Mouse (Mus musculus): ENCODE results near the gene Zbtb20. TPM values are rescaled to one million over a fixed set of nuclear protein-coding genes. Genes with fewer than 3 reads are reported as not detected.

Gene Zbtb20
- total RNA-seq, 2 experiments from 2014 or later = 99.2 to 123 TPM

DNA sequence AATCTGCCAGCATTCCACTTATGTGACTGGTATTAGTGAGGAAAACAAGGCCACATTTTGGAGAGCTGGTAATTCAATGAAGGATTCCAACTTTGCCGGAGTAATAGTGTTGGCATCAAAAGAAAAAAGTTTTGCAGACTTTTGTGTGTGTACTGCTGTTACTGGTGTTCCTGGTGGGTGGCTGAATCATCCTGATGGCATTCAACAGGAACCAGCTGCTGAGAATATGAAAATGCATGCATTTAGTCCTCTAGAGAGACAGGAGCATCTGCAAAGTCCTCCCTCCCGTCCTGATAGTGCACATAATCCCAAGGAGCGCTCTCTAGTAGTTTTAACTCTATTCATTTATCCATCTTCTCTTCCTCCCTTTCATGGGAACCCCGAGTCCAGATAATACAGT lies 639.9 kb downstream of the Zbtb20 start:
- DNase-seq = no peak

DNA sequence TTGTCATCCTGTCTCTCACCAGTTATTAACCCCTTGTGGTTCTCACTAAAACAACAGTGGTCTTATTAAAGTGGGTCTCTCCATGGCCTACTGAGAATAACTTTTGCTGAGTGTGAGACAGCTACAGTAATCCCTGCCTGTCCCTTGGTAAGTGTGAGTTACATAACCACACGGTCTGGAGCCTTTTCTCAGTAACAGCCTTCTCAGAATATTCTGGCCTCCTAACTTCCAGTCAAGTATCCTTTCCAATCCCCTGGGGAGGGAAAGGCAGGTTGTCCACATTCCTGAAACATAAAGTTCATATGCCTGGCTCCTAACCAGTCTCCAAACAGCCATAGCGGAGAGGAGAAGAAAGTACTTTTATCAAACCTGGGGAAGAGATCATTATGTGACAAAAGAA lies 644.6 kb downstream of the Zbtb20 start:
- DNase-seq = no peak

DNA sequence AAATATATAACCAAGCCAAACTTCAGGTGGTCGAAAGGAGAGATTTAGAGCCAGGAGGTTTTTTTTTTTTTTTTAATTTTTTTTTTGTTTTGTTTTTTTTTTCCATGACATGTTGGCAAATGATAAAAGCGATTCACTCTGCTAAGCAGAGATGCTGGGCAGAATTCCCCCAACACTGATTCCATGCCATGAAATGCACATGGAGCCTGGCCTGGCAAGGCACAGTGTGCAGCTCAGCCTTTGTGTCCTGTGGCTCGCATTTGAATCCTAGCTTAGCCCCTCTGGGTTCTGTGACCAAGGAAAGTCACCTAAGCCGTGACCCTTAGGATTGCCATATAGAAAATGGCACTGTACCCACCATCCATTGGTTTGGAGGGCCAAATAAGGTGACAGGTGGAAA lies 646.8 kb downstream of the Zbtb20 start:
- no peak for DNase-seq

DNA sequence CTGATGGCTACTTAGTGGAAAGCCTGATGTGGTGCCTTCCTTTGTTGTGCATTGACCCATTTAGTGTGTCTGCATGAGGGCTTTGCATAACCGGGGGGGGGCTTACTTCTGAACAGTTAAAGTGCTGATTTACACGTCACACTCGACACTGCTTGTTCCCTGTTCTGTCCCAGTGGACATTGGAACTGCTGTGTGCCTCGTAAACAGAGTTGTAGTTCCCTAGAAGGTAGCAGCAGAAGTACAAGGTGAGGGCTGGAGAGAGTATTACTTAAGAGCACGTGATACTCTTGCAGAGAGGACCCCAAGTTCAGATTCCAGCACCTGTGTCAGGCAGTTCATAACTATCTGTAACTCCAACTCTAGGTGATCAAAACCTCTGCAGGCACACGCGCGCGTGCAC lies 648.5 kb downstream of the Zbtb20 start:
- DNase-seq = no peak

DNA sequence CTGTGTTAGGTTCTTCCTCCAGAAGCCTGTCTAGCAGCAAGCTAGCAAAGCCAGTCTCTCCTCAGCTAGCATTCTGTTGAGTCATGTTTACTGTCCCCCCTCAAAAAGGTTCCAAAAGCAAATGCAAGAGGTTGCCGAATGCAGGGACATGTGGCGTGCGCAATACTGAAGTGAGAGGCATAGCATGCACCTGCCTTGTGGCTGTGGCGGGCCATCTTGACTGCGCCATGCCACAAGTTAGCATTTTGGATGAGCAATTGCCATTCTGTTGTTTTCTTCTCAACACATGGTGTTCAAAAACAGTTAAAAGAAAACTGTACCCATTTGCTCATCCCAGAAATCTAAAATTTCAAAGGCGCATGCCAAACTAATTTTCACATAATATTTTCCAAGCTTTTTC lies 649.9 kb downstream of the Zbtb20 start:
- no peak for DNase-seq

DNA sequence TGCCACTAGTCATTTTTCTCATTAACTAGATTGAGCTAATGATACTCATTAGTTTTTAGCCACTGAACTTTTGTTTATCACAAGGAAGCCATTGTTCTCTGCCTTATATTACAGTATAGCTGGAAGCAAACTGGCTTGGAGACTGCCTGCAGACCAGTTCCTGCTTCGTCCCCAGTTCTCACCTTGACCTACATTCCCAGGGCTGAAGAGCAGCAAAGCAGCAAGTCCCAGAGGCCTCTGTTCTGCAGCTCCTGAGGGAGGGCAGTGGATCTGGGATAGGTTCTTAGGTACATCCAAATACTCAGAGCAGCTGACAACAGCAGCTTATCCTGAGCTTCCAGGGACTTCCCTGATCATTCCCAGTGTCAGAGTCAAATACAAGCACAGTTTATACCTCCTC lies 652.6 kb downstream of the Zbtb20 start:
- peak; percentile 47 for DNase-seq

DNA sequence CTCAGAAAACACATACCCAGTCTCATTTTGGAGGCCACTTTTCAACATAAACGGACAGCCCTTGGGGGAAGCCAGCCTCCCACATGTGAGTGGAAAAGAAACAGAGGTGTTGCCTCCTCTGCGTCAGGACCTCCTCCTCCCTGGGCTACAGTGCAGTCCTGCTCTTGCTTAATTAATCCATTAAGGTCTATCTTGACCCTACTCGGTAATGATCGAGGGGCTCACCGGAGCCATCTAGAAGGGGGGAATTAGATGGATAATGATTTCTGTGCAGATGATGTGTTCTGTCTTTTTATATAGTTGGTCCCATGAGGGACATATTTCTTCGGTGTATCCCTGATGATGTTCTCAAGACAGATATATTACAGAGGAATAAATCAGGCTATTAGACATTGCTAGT lies 655.6 kb downstream of the Zbtb20 start:
- no peak for DNase-seq

DNA sequence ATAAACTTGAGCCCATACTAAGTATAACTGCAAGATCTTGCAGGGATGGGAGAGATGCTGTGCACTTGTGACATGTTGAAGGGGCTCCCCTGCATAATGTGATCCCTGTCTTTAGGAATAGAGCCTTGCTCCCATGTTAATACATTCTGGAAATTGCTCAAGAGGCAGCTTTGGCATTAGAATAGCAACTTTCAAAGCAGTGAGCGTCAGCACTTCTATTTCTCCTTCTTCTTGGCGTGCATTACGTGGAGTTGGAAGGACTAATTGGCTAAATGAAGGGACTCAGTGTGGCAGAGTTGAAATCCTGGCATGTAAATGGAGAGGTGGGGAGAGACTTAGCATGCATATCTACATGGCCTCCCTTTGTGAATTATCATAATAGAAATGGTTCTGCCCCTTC lies 658.4 kb downstream of the Zbtb20 start:
- no peak for DNase-seq

DNA sequence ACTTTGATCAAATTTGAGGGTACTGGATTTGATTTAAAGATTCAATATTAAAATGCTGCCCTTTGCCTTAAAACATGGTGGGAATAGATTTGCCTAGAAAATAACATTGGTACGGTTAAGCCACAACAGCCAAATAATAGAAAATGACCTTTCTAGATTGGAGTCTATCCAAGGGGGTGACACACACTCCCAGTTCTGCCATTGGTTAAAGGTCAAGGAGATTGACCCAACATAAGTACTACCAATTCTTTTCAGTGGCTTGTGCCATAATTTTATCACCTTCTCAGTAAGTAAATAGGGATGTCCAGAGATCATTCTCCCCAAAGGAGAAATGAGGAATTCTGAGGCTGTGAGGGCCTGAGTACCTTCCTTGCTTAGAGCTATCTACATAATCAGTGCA lies 660.2 kb downstream of the Zbtb20 start:
- DNase-seq = no peak

DNA sequence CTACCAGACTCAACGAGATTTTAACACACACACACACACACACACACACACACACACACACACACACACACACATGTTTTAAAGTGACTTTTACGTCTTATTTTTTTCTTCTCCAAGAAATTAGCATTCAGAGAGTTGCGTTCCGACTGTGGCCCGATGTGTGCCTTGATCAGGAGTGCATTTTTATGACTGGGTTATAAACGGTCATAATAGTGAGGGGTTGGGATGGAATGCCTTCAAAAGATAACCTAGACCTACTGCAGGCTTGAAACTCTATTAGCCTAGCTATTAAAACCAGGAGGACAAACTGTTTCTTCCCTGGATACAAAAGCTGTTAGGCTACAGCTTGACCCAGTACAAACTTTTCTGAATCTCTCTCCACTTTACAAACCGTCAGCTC lies 661.5 kb downstream of the Zbtb20 start:
- no peak for DNase-seq

DNA sequence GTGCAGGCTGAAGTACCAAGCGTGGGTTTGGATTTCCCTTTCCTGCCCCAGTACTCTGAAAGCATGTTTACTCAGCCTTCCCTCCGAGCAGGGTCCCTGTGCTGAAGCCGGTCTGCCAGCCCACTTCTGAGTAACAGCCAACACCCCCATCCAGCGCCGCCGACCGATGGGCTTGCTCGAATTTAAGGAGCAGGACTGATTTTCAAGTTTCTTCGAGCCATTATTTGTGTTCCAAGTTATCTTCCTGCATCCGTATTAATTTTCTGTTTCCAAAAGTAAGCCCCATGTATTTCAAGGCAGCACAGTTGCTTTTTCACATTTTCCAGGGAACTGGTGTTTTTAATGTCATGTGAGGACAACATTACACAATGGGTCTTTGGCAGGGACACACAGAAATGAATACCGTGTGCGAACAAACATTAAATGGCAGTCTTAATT lies 664.0 kb downstream of the Zbtb20 start:
- DNase-seq = no peak

DNA sequence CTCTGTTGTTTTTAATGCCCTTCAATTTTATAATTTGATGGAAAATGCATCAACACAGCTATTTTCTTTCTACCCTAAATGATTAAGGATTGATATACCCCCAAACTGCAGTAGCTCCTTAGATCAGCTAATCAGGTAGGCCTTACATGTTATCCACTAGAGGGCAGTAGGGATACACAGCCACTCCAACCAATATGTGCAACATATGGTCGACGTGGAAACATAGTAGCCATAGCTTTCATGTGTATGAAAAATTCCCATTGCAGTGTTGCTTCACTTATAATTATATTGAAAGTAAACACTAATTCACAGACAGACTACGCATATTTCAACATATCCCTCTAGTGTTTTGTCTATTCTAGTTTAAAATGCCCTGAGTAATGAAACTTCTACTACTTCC lies 664.4 kb downstream of the Zbtb20 start:
- DNase-seq = no peak

DNA sequence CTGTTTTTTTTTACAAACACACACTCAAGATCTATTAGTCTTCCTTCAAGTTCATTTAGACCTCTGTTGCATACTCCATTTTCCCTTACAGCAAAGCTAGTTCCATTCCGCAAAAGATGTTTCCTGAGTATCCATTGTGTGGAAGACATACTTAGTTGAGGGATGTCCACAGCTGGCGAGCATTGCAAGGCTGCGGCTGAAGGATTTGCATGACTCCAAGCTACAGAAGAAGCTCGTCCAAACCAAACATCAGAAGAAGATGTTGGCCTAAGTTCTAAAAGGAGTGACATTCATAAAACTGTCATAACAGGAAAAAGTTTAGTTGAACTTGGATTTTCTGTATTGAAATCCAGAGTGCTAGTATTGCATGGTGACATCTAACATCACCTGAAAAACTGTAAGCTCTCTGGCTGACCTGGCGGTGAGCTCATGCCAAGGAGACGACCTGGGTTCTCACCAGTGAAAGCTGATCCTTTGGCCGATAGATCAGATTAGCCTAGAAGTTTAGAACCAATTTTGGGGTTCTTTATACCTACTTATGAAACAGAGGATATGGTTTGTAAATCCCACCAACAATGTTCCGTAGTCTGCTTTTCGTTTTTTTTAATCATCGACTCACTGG lies 665.0 kb downstream of the Zbtb20 start:
- DNase-seq = no peak

DNA sequence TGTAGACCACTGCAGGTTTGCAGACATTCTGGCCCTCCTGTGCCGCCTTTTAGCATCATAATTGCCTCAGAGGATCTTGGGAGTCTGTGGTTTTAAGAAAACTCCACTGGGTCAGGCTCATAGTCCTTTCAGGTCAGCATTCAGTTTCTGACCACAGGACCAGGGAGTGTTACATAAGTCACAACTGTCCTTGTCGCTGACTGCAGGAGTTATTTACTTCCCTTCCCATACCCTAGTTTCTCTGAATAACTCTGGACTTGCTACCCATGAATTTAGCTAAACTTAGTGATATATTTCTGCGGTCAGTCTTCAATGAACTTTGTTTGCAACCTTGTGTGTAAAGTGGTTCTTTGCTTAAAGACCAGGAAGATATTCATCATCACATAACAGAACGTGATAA lies 669.6 kb downstream of the Zbtb20 start:
- no peak for DNase-seq

DNA sequence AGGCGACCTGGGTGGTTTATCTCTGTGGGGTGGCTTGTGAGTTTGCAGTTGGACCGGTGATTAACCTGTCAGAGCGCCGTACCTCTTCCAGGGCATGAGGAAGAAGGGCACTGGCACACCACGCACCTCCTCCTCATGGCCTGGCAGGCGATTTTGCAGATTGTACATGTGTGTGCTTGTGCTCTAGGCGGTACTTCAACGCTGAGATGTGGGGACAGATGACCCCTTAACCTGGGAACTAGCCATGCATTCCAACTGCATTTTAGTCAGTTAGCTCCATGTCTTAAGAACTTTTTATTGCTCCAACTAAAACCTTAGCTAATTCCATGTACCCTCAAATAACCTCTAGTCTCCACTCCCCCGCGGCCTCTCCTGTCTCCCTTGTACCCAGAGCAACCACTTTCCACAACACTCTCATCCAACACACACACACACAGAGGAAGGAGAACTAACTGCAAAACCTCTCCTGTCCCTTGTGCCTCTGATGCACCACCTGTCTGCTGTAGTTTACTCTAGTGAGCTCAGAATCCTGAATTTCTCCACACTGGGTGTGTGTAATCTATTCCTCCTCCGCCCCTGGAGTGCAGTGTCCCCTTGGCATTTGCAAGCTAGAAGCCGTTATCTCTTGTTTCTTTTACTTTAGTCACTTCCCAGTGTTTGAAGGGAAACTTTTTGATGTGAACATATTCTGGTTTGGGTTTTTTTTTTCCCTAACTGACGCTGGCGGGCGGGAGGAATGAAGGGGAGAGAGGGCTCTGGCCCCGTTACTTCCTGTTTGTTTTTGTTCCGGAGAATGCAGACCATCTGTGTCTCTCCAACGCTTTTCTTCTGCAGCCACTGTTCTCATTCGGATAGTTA lies 671.9 kb downstream of the Zbtb20 start:
- peak; percentile 58 for DNase-seq

DNA sequence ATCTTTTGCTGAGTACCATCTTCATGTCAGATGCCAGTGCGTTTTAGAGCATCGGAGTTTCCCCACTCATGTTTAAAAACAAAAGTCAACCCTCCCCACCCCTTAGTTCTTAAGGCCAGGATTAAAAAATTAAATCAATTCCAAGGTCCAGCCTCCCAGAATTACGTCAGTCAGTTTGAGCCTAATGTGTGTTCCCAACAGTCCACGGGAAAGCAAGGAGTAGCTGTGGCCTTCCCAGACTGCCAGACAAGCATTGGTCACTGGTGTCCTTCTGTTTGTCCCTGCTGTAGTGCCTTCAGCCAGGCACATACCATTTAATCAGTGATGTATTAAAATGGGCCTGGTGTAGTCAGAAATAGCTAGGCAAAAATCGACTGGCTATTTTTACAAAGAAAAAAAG lies 673.1 kb downstream of the Zbtb20 start:
- peak; percentile 62 for DNase-seq

DNA sequence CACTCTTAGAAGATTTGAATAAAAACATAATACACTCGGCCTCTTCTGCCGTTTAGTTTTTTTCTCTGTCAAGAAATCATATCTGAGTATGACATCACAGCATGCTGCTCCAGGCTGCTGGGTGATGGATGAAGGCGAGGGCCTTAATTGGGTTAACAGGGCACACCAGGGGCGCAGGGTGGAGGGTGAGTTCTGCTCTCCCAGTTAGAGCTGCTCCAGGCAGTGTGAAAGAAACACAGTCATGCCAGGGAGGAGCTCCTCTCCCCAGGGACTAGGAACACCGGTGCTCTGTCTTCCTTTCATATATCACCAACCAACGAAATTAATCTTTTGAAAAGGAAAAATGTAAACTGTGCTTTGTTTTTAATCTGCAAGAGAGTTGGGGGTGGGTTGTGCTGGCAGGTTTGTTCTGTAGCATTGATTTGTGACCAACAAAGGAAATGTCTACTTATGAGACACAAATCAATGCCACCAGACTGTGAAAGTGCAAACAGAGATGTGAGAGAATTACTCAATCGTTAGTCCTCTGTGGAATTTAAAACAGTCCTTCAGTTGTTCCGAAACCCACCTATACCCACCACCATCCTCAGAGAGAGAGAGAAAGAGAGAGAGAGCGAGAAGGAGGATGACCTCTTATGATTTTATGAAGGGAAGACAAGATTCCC lies 673.9 kb downstream of the Zbtb20 start:
- peak; percentile 58 for DNase-seq

DNA sequence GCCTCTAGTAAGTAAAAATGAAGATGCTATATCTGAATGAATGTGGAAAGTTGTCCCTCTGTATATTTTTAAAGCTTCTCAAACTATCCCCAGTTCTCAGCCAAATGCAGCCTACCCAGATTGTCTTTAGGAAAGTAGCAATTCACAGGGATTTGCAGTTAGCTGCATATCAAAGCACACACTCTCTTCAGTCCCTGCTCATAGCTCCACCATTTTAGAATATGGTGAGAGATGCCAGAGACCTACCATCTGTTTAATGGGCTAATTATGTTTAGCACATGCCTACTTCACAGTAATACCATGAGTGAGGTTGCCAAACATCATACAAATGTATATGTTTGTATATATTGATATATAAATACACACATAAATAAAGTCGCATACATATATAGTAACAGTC lies 676.8 kb downstream of the Zbtb20 start:
- no peak for DNase-seq

DNA sequence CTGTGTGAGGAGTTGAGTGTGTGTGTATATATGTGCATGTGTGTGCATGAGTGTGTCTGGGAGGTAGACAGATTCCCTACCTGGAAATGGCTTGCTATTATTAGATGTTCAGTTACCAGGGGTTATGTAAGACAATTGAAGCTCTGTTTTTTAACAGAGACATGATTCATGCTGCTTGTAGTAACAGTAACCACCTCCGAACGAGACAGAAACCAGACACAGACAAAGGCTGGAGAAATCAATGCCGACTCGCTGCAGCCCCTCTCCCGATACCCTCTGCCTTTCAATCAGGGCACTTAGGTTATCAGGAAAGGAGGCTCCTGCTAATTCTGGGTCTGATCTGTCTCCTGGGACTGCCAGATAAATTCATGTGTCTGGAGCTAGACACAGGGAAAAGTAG lies 681.7 kb downstream of the Zbtb20 start:
- no peak for DNase-seq

DNA sequence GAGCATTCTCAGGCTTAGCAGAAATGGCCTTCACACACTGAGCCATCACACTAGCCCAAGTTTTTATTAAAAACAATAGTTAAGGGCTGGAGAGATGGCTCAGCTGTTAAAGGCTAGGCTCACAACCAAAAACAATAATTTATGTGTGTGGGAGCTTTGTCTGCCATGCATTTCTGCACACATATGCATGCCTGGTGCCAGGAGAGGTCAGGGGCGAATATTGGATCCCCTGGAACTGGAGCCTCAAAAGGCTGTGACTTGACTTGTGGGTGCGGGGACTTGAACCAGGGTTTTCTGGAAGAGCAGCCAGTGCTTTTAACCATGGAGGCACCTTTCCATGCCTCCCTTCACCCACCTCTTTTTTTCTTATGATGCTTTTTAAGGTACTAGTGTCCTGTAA lies 685.6 kb downstream of the Zbtb20 start:
- DNase-seq = no peak

DNA sequence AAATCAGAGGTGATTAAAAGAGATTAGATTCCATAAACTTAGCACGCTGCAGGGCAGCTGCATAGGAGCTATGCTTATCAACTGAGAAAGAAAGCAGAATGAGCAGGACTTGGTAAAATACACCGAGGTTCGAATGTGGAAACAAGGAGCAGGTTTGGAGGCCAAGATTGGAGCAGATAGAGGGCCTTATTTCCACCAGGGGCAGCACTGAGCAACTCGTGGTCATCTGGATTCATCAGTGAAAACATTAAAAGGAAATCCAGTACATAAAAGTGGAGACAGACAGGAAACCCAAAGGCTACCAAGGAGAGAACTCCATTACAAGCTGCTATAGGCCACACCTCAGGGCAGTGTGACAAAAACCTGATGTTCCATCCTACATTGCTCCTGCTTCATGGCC lies 686.3 kb downstream of the Zbtb20 start:
- no peak for DNase-seq

DNA sequence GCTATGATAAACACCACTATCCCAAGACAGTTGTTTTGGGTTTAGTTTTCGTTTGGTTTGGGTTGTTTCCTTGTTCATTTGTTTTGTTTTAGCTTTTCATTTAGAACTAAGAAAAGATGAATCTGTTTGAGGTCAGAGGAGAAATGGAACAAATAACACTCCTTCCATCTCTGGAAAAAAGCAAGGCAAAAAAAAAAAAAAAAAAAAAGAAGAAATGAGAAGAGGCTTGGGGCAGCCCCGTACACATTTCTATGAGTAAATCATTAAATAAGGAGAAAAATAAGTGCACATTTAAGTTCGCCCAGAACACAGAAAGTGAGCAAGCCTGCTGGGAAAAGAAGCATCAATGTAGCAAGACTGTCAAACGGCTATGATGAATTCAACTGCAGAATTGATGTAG lies 690.2 kb downstream of the Zbtb20 start:
- no peak for DNase-seq

DNA sequence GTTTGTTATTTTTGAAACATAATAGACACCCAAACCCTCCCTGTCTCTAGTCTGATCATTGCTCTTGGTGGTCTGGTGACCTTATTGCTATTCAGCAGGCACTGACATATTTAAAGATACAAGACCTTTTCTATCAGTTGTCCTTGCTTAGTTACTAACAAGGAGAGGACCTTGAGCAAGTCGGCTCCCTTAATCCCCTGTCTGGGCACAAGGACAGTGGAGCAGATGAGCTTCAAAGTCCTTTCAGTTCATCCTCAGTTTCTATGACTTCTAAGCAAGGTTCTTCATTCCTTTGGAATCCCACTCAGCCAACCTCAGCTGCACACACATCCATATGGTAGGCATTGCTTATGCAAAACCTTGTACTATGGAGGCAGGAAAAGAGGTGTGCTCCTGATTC lies 690.8 kb downstream of the Zbtb20 start:
- DNase-seq = no peak

Data from adrenal gland, postnatal 10 days (tissue).